Mouse (Mus musculus) lung, adult 2 months (tissue): ENCODE measurements around the gene Pkd1l2.

Source experiments
- CTCF ChIP-seq: fragments of 200-500 bp; IDR thresholded peaks from 2 replicates; pipeline ENCODE4 v1.5.1; 2011; ENCODE audit warnings: mild to moderate bottlenecking, low read length, control low read depth; ENCODE audit not compliant: insufficient read depth
- POLR2A ChIP-seq: fragments of 200-500 bp; IDR thresholded peaks from 2 replicates; pipeline ENCODE4 v1.6.1; 2011; ENCODE audit warnings: low read depth, mild to moderate bottlenecking, control low read depth, low read length, borderline replicate concordance; ENCODE audit errors: extremely low read depth

DNA sequence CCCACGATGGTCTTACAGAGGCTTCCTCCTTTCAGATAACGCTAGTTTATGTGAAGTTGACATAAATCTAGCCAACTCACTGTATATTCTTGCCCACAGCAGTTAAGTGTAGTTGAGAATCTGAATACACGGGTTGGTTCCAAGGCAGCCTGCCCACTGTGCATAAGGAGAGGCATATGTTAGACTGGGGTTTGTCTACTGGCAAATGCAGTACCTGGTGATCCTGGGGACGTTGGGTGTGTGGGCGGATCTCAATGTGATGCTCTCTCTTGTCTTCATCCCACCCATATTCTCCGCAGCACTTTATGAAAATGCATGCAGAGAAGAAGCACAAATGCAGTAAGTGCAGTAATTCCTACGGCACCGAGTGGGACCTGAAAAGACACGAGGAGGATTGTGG, 127.8 kb downstream of the Pkd1l2 start:
- TF ChIP-seq POLR2A (no peak), CTCF (no peak)
